11 mouse cellular contexts compared by ENCODE assay signal in the genomic region with DNA sequence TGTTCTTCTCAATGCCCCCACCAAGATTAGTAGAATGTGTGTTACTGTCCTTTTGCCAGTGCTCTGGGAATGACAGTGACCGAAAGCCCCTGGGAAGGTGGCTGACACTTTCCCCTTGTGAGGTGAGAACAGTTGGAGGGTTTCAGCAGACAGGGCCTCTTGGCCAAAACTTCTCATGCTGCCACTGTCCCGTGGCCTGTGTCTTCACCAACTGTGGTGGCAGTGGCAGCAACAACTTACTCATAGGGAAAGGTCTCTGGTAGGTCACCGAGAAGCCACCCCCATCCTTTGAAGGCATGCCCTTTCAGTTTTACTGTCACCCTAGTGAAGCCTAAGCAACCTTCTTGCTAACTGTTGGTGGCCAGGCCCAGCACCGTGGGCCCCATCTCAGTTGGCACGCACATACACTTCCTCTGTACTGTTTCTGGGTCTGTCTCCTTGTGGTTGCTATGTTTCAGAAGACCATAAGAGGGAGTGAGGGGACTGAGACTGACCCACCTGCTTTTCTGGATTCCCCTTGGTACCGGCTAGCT. TPM values are rescaled to one million over a fixed set of nuclear protein-coding genes. Genes with fewer than 3 reads are reported as not detected.
DNase-seq lines count a peak whose midpoint lies in the region; ATAC-seq and TF ChIP-seq lines count a peak whose summit lies in the region.
"Had no signal": no experiment of that assay in that cellular context is flagged by ENCODE, and none has a peak within 500 bp of the region (broad histone marks: within the 10 kb centered on the region; RNA-seq: fewer than 3 reads in every experiment).

No protein-coding gene starts in this region.

- TF ChIP-seq CTCF in hindbrain, postnatal 0 days (IDR thresholded peaks at IDR 0.05; ENCODE audit: low read depth) = peak; percentile 44
- peak; percentile 42 for TF ChIP-seq CTCF in lung, postnatal 0 days (IDR thresholded peaks at IDR 0.05)
- TF ChIP-seq CTCF in heart, postnatal 0 days (IDR thresholded peaks at IDR 0.05; ENCODE audit: low read depth) = no peak
- no peak for TF ChIP-seq CTCF in small intestine, adult 2 months (IDR thresholded peaks at IDR 0.05; ENCODE audit: extremely low read depth, insufficient read length, insufficient replicate concordance, low read depth, low read length)

- no peak overlapping the region for H3K4me2 ChIP-seq in hindbrain, postnatal 0 days (ENCODE audit: low read depth, low read length)
- no peak overlapping the region for H3K4me2 ChIP-seq in hindbrain, embryonic 11.5 days (replicated peaks; ENCODE audit: low read depth, low read length)
- H3K4me2 ChIP-seq in lung, postnatal 0 days (replicated peaks; ENCODE audit: low read depth, low read length) = no peak overlapping the region
- H3K4me2 ChIP-seq in heart, postnatal 0 days (ENCODE audit: low read depth, low read length) = no peak overlapping the region

- no peak for TF ChIP-seq EP300 in lung, postnatal 0 days (IDR thresholded peaks at IDR 0.05)
- no peak for TF ChIP-seq EP300 in heart, postnatal 0 days (IDR thresholded peaks at IDR 0.05; ENCODE audit: low read depth)

- no peak overlapping the region for H3K9ac ChIP-seq in hindbrain, postnatal 0 days (replicated peaks; ENCODE audit: low read length)
- H3K9ac ChIP-seq in hindbrain, embryonic 11.5 days (ENCODE audit: low read depth, low read length) = no peak overlapping the region
- no peak overlapping the region for H3K9ac ChIP-seq in lung, postnatal 0 days (replicated peaks; ENCODE audit: low read depth)
- no peak overlapping the region for H3K9ac ChIP-seq in heart, postnatal 0 days (replicated peaks; ENCODE audit: low read depth, low read length)

- H3K9me3 ChIP-seq in hindbrain, postnatal 0 days (ENCODE audit: low read length) = no peaks in the 10 kb centered on the region
- no peaks in the 10 kb centered on the region for H3K9me3 ChIP-seq in hindbrain, embryonic 11.5 days (ENCODE audit: control insufficient read depth, low read length)
- no peaks in the 10 kb centered on the region for H3K9me3 ChIP-seq in lung, postnatal 0 days (ENCODE audit: low read length)
- no peaks in the 10 kb centered on the region for H3K9me3 ChIP-seq in heart, postnatal 0 days (replicated peaks; ENCODE audit: control insufficient read depth, low read length)

- no peak overlapping the region for H3K27ac ChIP-seq in hindbrain, postnatal 0 days
- H3K27ac ChIP-seq in hindbrain, embryonic 11.5 days (ENCODE audit: low read depth, low read length) = no peak overlapping the region
- H3K27ac ChIP-seq in lung, postnatal 0 days (ENCODE audit: low read length) = 0 out of 2 replicates have a peak overlapping the region, but pooled peaks have one; percentile 16
- peak overlapping the region; percentile 83; the same call in 1 of the 2 replicates for H3K27ac ChIP-seq in heart, postnatal 0 days (ENCODE audit: low read depth)
- peak overlapping the region; percentile 35; the same call in 1 of the 2 replicates for H3K27ac ChIP-seq in small intestine, adult 2 months (ENCODE audit: insufficient read depth, low read depth, low read length)

- peaks cover 4% of the 10 kb centered on the region; the same call in 1 of the 2 replicates for H3K36me3 ChIP-seq in hindbrain, postnatal 0 days (ENCODE audit: insufficient read depth, low read length)
- no peaks in the 10 kb centered on the region for H3K36me3 ChIP-seq in hindbrain, embryonic 11.5 days (ENCODE audit: control insufficient read depth, insufficient read depth, low read length)
- H3K36me3 ChIP-seq in lung, postnatal 0 days (ENCODE audit: insufficient read depth, low read length) = no peaks in the 10 kb centered on the region
- H3K36me3 ChIP-seq in heart, postnatal 0 days (replicated peaks; ENCODE audit: control insufficient read depth, insufficient read depth, low read length) = peaks cover 28% of the 10 kb centered on the region
- peaks cover 8% of the 10 kb centered on the region; the same call in 1 of the 2 replicates for H3K36me3 ChIP-seq in small intestine, adult 2 months (ENCODE audit: control insufficient read depth, insufficient read depth, low read length)

- WGBS in hindbrain, postnatal 0 days = 64% methylated on average over 6 of the region's 6 CpGs
- 78% methylated on average over 6 of the region's 6 CpGs for WGBS in hindbrain, embryonic 11.5 days
- 59% methylated on average over 6 of the region's 6 CpGs for WGBS in lung, postnatal 0 days
- 50% methylated on average over 6 of the region's 6 CpGs for WGBS in heart, postnatal 0 days
- WGBS in small intestine, adult 2 months = 74% methylated on average over 6 of the region's 6 CpGs

- TF ChIP-seq POLR2A in small intestine, adult 2 months (IDR thresholded peaks at IDR 0.05; ENCODE audit: low read depth, low read length) = no peak

- no peaks in the 10 kb centered on the region for H3K27me3 ChIP-seq in hindbrain, postnatal 0 days (ENCODE audit: insufficient read depth, low read length)
- no peaks in the 10 kb centered on the region for H3K27me3 ChIP-seq in hindbrain, embryonic 11.5 days (ENCODE audit: control insufficient read depth, insufficient read depth, low read length)
- no peaks in the 10 kb centered on the region for H3K27me3 ChIP-seq in lung, postnatal 0 days (replicated peaks; ENCODE audit: insufficient read depth, low read length)
- H3K27me3 ChIP-seq in heart, postnatal 0 days (ENCODE audit: control insufficient read depth, insufficient read depth, low read length) = no peaks in the 10 kb centered on the region
- no peaks in the 10 kb centered on the region for H3K27me3 ChIP-seq in small intestine, adult 2 months (ENCODE audit: control insufficient read depth, insufficient read depth, low read length)

- no peak for DNase-seq in hindbrain, postnatal 0 days (ENCODE audit: low spot score)
- no peak for DNase-seq in hindbrain, embryonic 11.5 days (ENCODE audit: low spot score)
- peak; percentile 49 for DNase-seq in lung, postnatal 0 days (ENCODE audit: low spot score)
- no peak for DNase-seq in lung, postnatal 4 days
- no peak for DNase-seq in heart, postnatal 0 days (ENCODE audit: low spot score)
- DNase-seq in right cerebral cortex, adult 18-20 months = no peak
- DNase-seq in adrenal gland, postnatal 25 days = no peak
- DNase-seq: adrenal gland, postnatal 10 days; gastrocnemius, postnatal 36 days; thymus, postnatal 14 days had no signal

- H3K4me1 ChIP-seq in hindbrain, postnatal 0 days (ENCODE audit: insufficient read depth, low read length) = no peaks in the 10 kb centered on the region
- H3K4me1 ChIP-seq in hindbrain, embryonic 11.5 days (replicated peaks; ENCODE audit: control insufficient read depth, insufficient read depth, low read length) = no peaks in the 10 kb centered on the region
- H3K4me1 ChIP-seq in lung, postnatal 0 days (ENCODE audit: insufficient read depth, low read depth, low read length) = peaks cover 15% of the 10 kb centered on the region; the same call in 1 of the 2 replicates
- 0 out of 2 replicates have a peak, but pooled peaks cover 6% of the 10 kb centered on the region for H3K4me1 ChIP-seq in heart, postnatal 0 days (ENCODE audit: control insufficient read depth, insufficient read depth)
- peaks cover 4% of the 10 kb centered on the region for H3K4me1 ChIP-seq in small intestine, adult 2 months (ENCODE audit: control insufficient read depth, insufficient read depth, insufficient read length, low read length)

- no peak for ATAC-seq in hindbrain, postnatal 0 days
- ATAC-seq in hindbrain, embryonic 11.5 days (ENCODE audit: low FRiP score) = no peak
- ATAC-seq in lung, postnatal 0 days = no peak
- ATAC-seq in heart, postnatal 0 days (ENCODE audit: insufficient read depth, low read depth) = no peak

- no peak overlapping the region for H3K4me3 ChIP-seq in hindbrain, postnatal 0 days (ENCODE audit: low read length)
- no peak overlapping the region for H3K4me3 ChIP-seq in hindbrain, embryonic 11.5 days (ENCODE audit: low read depth, low read length)
- no peak overlapping the region for H3K4me3 ChIP-seq in lung, postnatal 0 days (ENCODE audit: low read depth, low read length)
- no peak overlapping the region for H3K4me3 ChIP-seq in heart, postnatal 0 days (ENCODE audit: low read depth, low read length)
- no peak overlapping the region for H3K4me3 ChIP-seq in small intestine, adult 2 months (ENCODE audit: low read depth, low read length)

RNA-seq across cellular contexts. Expression of a gene that starts 15.2 kb away (rescaled TPM):
- total RNA-seq in hindbrain, postnatal 0 days (2014; rRNA removed) = 8.5 and 12.9 TPM in 2 replicates
- polyA plus RNA-seq in hindbrain, postnatal 0 days (2015; fragmentation: Nextera tagmentation; extraction: Ambion mirVana) = 1.7 TPM in 2 replicates
- 0.90 and 1.5 TPM in 2 replicates for polyA plus RNA-seq in hindbrain, embryonic 11.5 days (2014; fragmentation: Nextera tagmentation; extraction: Ambion mirVana)
- 9.9 and 13.4 TPM in 2 replicates for polyA plus RNA-seq in lung, postnatal 0 days (2015; fragmentation: Nextera tagmentation; extraction: Ambion mirVana)
- 17.8 and 19.5 TPM in 2 replicates for total RNA-seq in heart, postnatal 0 days (2014; rRNA removed; ENCODE audit: low replicate concordance)
- polyA plus RNA-seq in heart, postnatal 0 days (2015; fragmentation: Nextera tagmentation; extraction: Ambion mirVana) = 4.8 and 6.1 TPM in 2 replicates
- polyA plus RNA-seq in small intestine, adult 2 months (2012; rRNA removed) = 22.9 and 29.6 TPM in 2 replicates
- total RNA-seq in adrenal gland, postnatal 25 days (2021) = 7.3 and 9.9 TPM in 2 replicates

RNA-seq across cellular contexts. Expression of a gene that starts 24.5 kb away (rescaled TPM):
- 11.0 and 17.6 TPM in 2 replicates for total RNA-seq in hindbrain, postnatal 0 days (2014; rRNA removed)
- polyA plus RNA-seq in hindbrain, postnatal 0 days (2015; fragmentation: Nextera tagmentation; extraction: Ambion mirVana) = 11.7 and 15.7 TPM in 2 replicates
- polyA plus RNA-seq in hindbrain, embryonic 11.5 days (2014; fragmentation: Nextera tagmentation; extraction: Ambion mirVana) = 28.0 and 31.0 TPM in 2 replicates
- polyA plus RNA-seq in lung, postnatal 0 days (2015; fragmentation: Nextera tagmentation; extraction: Ambion mirVana) = 19.7 and 22.0 TPM in 2 replicates
- 8.9 and 35.2 TPM in 2 replicates for total RNA-seq in heart, postnatal 0 days (2014; rRNA removed; ENCODE audit: low replicate concordance)
- polyA plus RNA-seq in heart, postnatal 0 days (2015; fragmentation: Nextera tagmentation; extraction: Ambion mirVana) = 12.9 and 13.4 TPM in 2 replicates
- 12.8 and 14.2 TPM in 2 replicates for polyA plus RNA-seq in small intestine, adult 2 months (2012; rRNA removed)
- 22.4 and 23.9 TPM in 2 replicates for total RNA-seq in adrenal gland, postnatal 25 days (2021)

RNA-seq across cellular contexts. Expression of a gene that starts 36.9 kb away (rescaled TPM):
- total RNA-seq in hindbrain, postnatal 0 days (2014; rRNA removed) = 31.3 and 39.2 TPM in 2 replicates
- polyA plus RNA-seq in hindbrain, postnatal 0 days (2015; fragmentation: Nextera tagmentation; extraction: Ambion mirVana) = 13.5 and 13.6 TPM in 2 replicates
- 14.1 and 18.8 TPM in 2 replicates for polyA plus RNA-seq in hindbrain, embryonic 11.5 days (2014; fragmentation: Nextera tagmentation; extraction: Ambion mirVana)
- 11.3 and 14.8 TPM in 2 replicates for polyA plus RNA-seq in lung, postnatal 0 days (2015; fragmentation: Nextera tagmentation; extraction: Ambion mirVana)
- total RNA-seq in heart, postnatal 0 days (2014; rRNA removed; ENCODE audit: low replicate concordance) = 34.4 and 72.1 TPM in 2 replicates
- polyA plus RNA-seq in heart, postnatal 0 days (2015; fragmentation: Nextera tagmentation; extraction: Ambion mirVana) = 19.3 and 20.2 TPM in 2 replicates
- 9.9 and 13.7 TPM in 2 replicates for polyA plus RNA-seq in small intestine, adult 2 months (2012; rRNA removed)
- total RNA-seq in adrenal gland, postnatal 25 days (2021) = 29.2 and 34.4 TPM in 2 replicates

RNA-seq across cellular contexts. Expression of a gene that starts 39.5 kb away (rescaled TPM):
- 13.0 and 13.4 TPM in 2 replicates for total RNA-seq in hindbrain, postnatal 0 days (2014; rRNA removed)
- 9.9 and 10.7 TPM in 2 replicates for polyA plus RNA-seq in hindbrain, postnatal 0 days (2015; fragmentation: Nextera tagmentation; extraction: Ambion mirVana)
- 2.4 and 2.8 TPM in 2 replicates for polyA plus RNA-seq in hindbrain, embryonic 11.5 days (2014; fragmentation: Nextera tagmentation; extraction: Ambion mirVana)
- polyA plus RNA-seq in lung, postnatal 0 days (2015; fragmentation: Nextera tagmentation; extraction: Ambion mirVana) = 3.6 and 4.3 TPM in 2 replicates
- 6.0 and 19.7 TPM in 2 replicates for total RNA-seq in heart, postnatal 0 days (2014; rRNA removed; ENCODE audit: low replicate concordance)
- polyA plus RNA-seq in heart, postnatal 0 days (2015; fragmentation: Nextera tagmentation; extraction: Ambion mirVana) = 12.2 and 12.8 TPM in 2 replicates
- 8.6 and 11.8 TPM in 2 replicates for polyA plus RNA-seq in small intestine, adult 2 months (2012; rRNA removed)
- total RNA-seq in adrenal gland, postnatal 25 days (2021) = 37.8 and 42.2 TPM in 2 replicates

Comparison
In these comparisons a context has a peak if more than half of its experiments do, and no peak if none do; other contexts are left out.
1. H3K27ac ChIP-seq: peak in lung, postnatal 0 days (single experiment), heart, postnatal 0 days (single experiment) and small intestine, adult 2 months (single experiment); none in hindbrain, postnatal 0 days (single experiment) and hindbrain, embryonic 11.5 days (single experiment).
2. CTCF ChIP-seq: peak in hindbrain, postnatal 0 days (single experiment) and lung, postnatal 0 days (single experiment); none in heart, postnatal 0 days (single experiment) and small intestine, adult 2 months (single experiment).